Mouse (Mus musculus): Measurements from ENCODE around the gene Rnf26. TPM values are rescaled to one million over a fixed set of nuclear protein-coding genes. Genes with fewer than 3 reads are reported as not detected.

Gene Rnf26
- total and polyA plus RNA-seq, 3 experiments, result 6.5 to 7.3 (median 6.7) TPM

- intact Hi-C loops (cut with DNase I), result no loop called here
- Histone ChIP-seq H3K4me1 (ENCODE audit: control insufficient read depth, insufficient read depth, low read length) (0 out of 2 replicates have a peak, but pooled peaks cover 1% of the 10 kb centered on the region), H3K79me2 (replicated peaks; ENCODE audit: control insufficient read depth, insufficient read depth, low read length) (no peaks in the 10 kb centered on the region), H3K27ac (no peak overlapping the region), H3K36me3 (ENCODE audit: control insufficient read depth, insufficient read depth, low read length) (no peaks in the 10 kb centered on the region), H3K4me3 (no peak overlapping the region), H3K27me3 (ENCODE audit: control insufficient read depth, insufficient read depth, low read length) (no peaks in the 10 kb centered on the region), H3K9ac (ENCODE audit: low read depth, low read length) (no peak overlapping the region)
- 27% methylated on average over 1 of the region's 1 CpGs for WGBS
- TF ChIP-seq CTCF (IDR thresholded peaks at IDR 0.05) (peak; percentile 43), EP300 (IDR thresholded peaks at IDR 0.05; ENCODE audit: insufficient read depth, low read depth, low read length) (no peak)
- no peak for DNase-seq
These were observed 48.1 kb downstream of the Rnf26 start for GRCm38 (mm10) chr9:44065177-44065576.

GRCm38 (mm10) chr9:44058606-44059005, 54.7 kb downstream of the Rnf26 start:
- DNase-seq, result no peak
- Histone ChIP-seq H3K4me1 (ENCODE audit: control insufficient read depth, insufficient read depth, low read length) (no peaks in the 10 kb centered on the region), H3K9ac (ENCODE audit: low read depth, low read length) (no peak overlapping the region), H3K27ac (no peak overlapping the region), H3K27me3 (ENCODE audit: control insufficient read depth, insufficient read depth, low read length) (no peaks in the 10 kb centered on the region), H3K4me3 (no peak overlapping the region), H3K36me3 (ENCODE audit: control insufficient read depth, insufficient read depth, low read length) (no peaks in the 10 kb centered on the region), H3K79me2 (replicated peaks; ENCODE audit: control insufficient read depth, insufficient read depth, low read length) (no peaks in the 10 kb centered on the region)
- no peak for TF ChIP-seq POLR2A (IDR thresholded peaks at IDR 0.05; ENCODE audit: insufficient read depth, low read depth, low read length)
- TF ChIP-seq CTCF (IDR thresholded peaks at IDR 0.05), result no peak
- TF ChIP-seq EP300 (IDR thresholded peaks at IDR 0.05; ENCODE audit: insufficient read depth, low read depth, low read length), result no peak
- intact Hi-C loops (cut with DNase I), result no loop called here
- 76% methylated on average over 6 of the region's 6 CpGs for WGBS

- H3K4me3 ChIP-seq, result no peak overlapping the region
- no peaks in the 10 kb centered on the region for H3K79me2 ChIP-seq (replicated peaks; ENCODE audit: control insufficient read depth, insufficient read depth, low read length)
- H3K27ac ChIP-seq, result no peak overlapping the region
- no peak overlapping the region for H3K9ac ChIP-seq (ENCODE audit: low read depth, low read length)
- H3K27me3 ChIP-seq (ENCODE audit: control insufficient read depth, insufficient read depth, low read length), result no peaks in the 10 kb centered on the region
- 25% methylated on average over 1 of the region's 1 CpGs for WGBS
- no peaks in the 10 kb centered on the region for H3K4me1 ChIP-seq (ENCODE audit: control insufficient read depth, insufficient read depth, low read length)
- intact Hi-C loops (cut with DNase I), result no loop called here
- DNase-seq, result no peak
- no peaks in the 10 kb centered on the region for H3K36me3 ChIP-seq (ENCODE audit: control insufficient read depth, insufficient read depth, low read length)
- TF ChIP-seq POLR2A (IDR thresholded peaks at IDR 0.05; ENCODE audit: insufficient read depth, low read depth, low read length), result no peak
- TF ChIP-seq CTCF (IDR thresholded peaks at IDR 0.05), result no peak
- no peak for TF ChIP-seq EP300 (IDR thresholded peaks at IDR 0.05; ENCODE audit: insufficient read depth, low read depth, low read length)
These were observed 59.4 kb downstream of the Rnf26 start for GRCm38 (mm10) chr9:44053936-44054335.

GRCm38 (mm10) chr9:44052855-44053254, 60.5 kb downstream of the Rnf26 start:
- intact Hi-C loops (cut with DNase I), result no loop called here
- TF ChIP-seq POLR2A (IDR thresholded peaks at IDR 0.05; ENCODE audit: insufficient read depth, low read depth, low read length) (no peak), CTCF (IDR thresholded peaks at IDR 0.05) (no peak), EP300 (IDR thresholded peaks at IDR 0.05; ENCODE audit: insufficient read depth, low read depth, low read length) (no peak)
- no peaks in the 10 kb centered on the region for H3K27me3 ChIP-seq (ENCODE audit: control insufficient read depth, insufficient read depth, low read length)
- WGBS, result 63% methylated on average over 3 of the region's 3 CpGs
- H3K9ac ChIP-seq (ENCODE audit: low read depth, low read length), result no peak overlapping the region
- no peak overlapping the region for H3K4me3 ChIP-seq
- H3K4me1 ChIP-seq (ENCODE audit: control insufficient read depth, insufficient read depth, low read length), result no peaks in the 10 kb centered on the region
- DNase-seq, result no peak
- H3K79me2 ChIP-seq (replicated peaks; ENCODE audit: control insufficient read depth, insufficient read depth, low read length), result no peaks in the 10 kb centered on the region
- H3K27ac ChIP-seq, result no peak overlapping the region
- H3K36me3 ChIP-seq (ENCODE audit: control insufficient read depth, insufficient read depth, low read length), result no peaks in the 10 kb centered on the region

- TF ChIP-seq POLR2A (IDR thresholded peaks at IDR 0.05; ENCODE audit: insufficient read depth, low read depth, low read length), result no peak
- TF ChIP-seq CTCF (IDR thresholded peaks at IDR 0.05), result no peak
- no peak for TF ChIP-seq EP300 (IDR thresholded peaks at IDR 0.05; ENCODE audit: insufficient read depth, low read depth, low read length)
- DNase-seq, result no peak
- Histone ChIP-seq H3K27me3 (ENCODE audit: control insufficient read depth, insufficient read depth, low read length) (0 out of 2 replicates have a peak, but pooled peaks cover under 1% of the 10 kb centered on the region), H3K4me3 (no peak overlapping the region), H3K9ac (ENCODE audit: low read depth, low read length) (no peak overlapping the region), H3K79me2 (replicated peaks; ENCODE audit: control insufficient read depth, insufficient read depth, low read length) (no peaks in the 10 kb centered on the region), H3K27ac (no peak overlapping the region), H3K4me1 (ENCODE audit: control insufficient read depth, insufficient read depth, low read length) (no peaks in the 10 kb centered on the region), H3K36me3 (ENCODE audit: control insufficient read depth, insufficient read depth, low read length) (no peaks in the 10 kb centered on the region)
- intact Hi-C loops (cut with DNase I), result no loop called here
- WGBS, result 81% methylated on average over 8 of the region's 8 CpGs
These were observed 63.7 kb downstream of the Rnf26 start for GRCm38 (mm10) chr9:44049381-44050165.

GRCm38 (mm10) chr9:44048541-44049380, 64.6 kb downstream of the Rnf26 start:
- Histone ChIP-seq H3K9ac (ENCODE audit: low read depth, low read length) (no peak overlapping the region), H3K27me3 (ENCODE audit: control insufficient read depth, insufficient read depth, low read length) (peaks cover 3% of the 10 kb centered on the region; the same call in 1 of the 2 replicates), H3K27ac (no peak overlapping the region), H3K4me1 (ENCODE audit: control insufficient read depth, insufficient read depth, low read length) (no peaks in the 10 kb centered on the region), H3K4me3 (no peak overlapping the region), H3K36me3 (ENCODE audit: control insufficient read depth, insufficient read depth, low read length) (no peaks in the 10 kb centered on the region), H3K79me2 (replicated peaks; ENCODE audit: control insufficient read depth, insufficient read depth, low read length) (no peaks in the 10 kb centered on the region)
- DNase-seq, result no peak
- intact Hi-C loops (cut with DNase I), result no loop called here
- WGBS, result 76% methylated on average over 15 of the region's 15 CpGs
- TF ChIP-seq POLR2A (IDR thresholded peaks at IDR 0.05; ENCODE audit: insufficient read depth, low read depth, low read length) (no peak), CTCF (IDR thresholded peaks at IDR 0.05) (no peak), EP300 (IDR thresholded peaks at IDR 0.05; ENCODE audit: insufficient read depth, low read depth, low read length) (no peak)
